Mouse (Mus musculus) CH12.LX (cell line): ENCODE measurements at regions not wholly inside any gene's neighbourhood (a gene's known extent, or its start where the extent isn't known, plus 50 kb on each side); places are given as distances from the start of the nearest gene placed in this dataset.

Source experiments
- DNase-seq: peaks from one replicate; pipeline ENCODE4 v3.0.0-alpha.2; 2013; ENCODE audit errors: extremely low read depth
- H3K27ac ChIP-seq: 2 replicates; pipeline ENCODE4 v1.5.1; 2012; ENCODE audit warnings: low read depth, mild to moderate bottlenecking, control low read depth, moderate library complexity; ENCODE audit not compliant: insufficient read depth
- H3K27me3 ChIP-seq: replicated peaks from 2 replicates; pipeline ENCODE3; 2012; ENCODE audit warnings: inconsistent platforms
- H3K36me3 ChIP-seq, 2 experiments: replicated peaks in 1 of 2; 2 replicates each; pipeline versions ENCODE3 to v1.6.1; 2012; ENCODE audit warnings: inconsistent platforms in 1 of 2, low read length in 1 of 2, mild to moderate bottlenecking in 1 of 2, mixed read lengths in 1 of 2, moderate library complexity in 1 of 2; ENCODE audit not compliant: control insufficient read depth in 1 of 2, insufficient read depth in 1 of 2
- H3K4me1 ChIP-seq, 2 experiments: 2 replicates each; pipeline ENCODE4 v1.6.1; 2012; ENCODE audit warnings: inconsistent platforms in 1 of 2, moderate library complexity in 1 of 2; ENCODE audit not compliant: insufficient read depth in 2 of 2, control insufficient read depth in 1 of 2
- H3K4me2 ChIP-seq: 2 replicates; pipeline ENCODE4 v1.6.1; 2012; ENCODE audit warnings: low read depth, mild to moderate bottlenecking, control low read depth; ENCODE audit not compliant: poor library complexity, insufficient read depth, severe bottlenecking
- H3K4me3 ChIP-seq, 3 experiments: fragments of 150-350 bp in 1 of 3; sonication (generic) in 1 of 3; replicated peaks in 1 of 3; 2 replicates each; pipeline versions ENCODE3 to v1.5.1; 2011 to 2012; ENCODE audit warnings: low read depth in 2 of 3, low read length in 2 of 3, mild to moderate bottlenecking in 2 of 3, moderate library complexity in 2 of 3, control low read depth in 1 of 3, improper control_type of control experiment in 1 of 3, inconsistent platforms in 1 of 3, mixed read lengths in 1 of 3; ENCODE audit not compliant: poor library complexity in 1 of 3
- H3K79me2 ChIP-seq: replicated peaks from 2 replicates; pipeline ENCODE4 v1.6.1; 2012; ENCODE audit warnings: mild to moderate bottlenecking, moderate library complexity; ENCODE audit not compliant: control insufficient read depth, poor library complexity, insufficient read depth, severe bottlenecking; ENCODE audit errors: extremely low read depth
- H3K9ac ChIP-seq: 2 replicates; pipeline ENCODE4 v1.6.1; 2012; ENCODE audit warnings: low read depth, mild to moderate bottlenecking, control low read depth, moderate library complexity; ENCODE audit not compliant: insufficient read depth
- H3K9me3 ChIP-seq: replicated peaks from 2 replicates; pipeline ENCODE3; 2012; ENCODE audit warnings: low read length, inconsistent platforms, mixed read lengths
- BHLHE40 ChIP-seq: IDR thresholded peaks from 2 replicates; pipeline ENCODE4 v1.6.1; 2011; ENCODE audit warnings: mild to moderate bottlenecking, low read depth, low read length, improper control_type of control experiment
- CHD1 ChIP-seq: IDR thresholded peaks from 2 replicates; pipeline ENCODE4 v1.6.1; 2012; ENCODE audit warnings: low read depth, low read length, improper control_type of control experiment, inconsistent platforms
- CTCF ChIP-seq, 2 experiments: IDR thresholded peaks in 1 of 2; conservative IDR thresholded peaks in 1 of 2; 2 replicates each; pipeline ENCODE4 v1.5.1; 2011 to 2012; ENCODE audit warnings: low read depth in 2 of 2, low read length in 2 of 2, improper control_type of control experiment in 1 of 2, inconsistent platforms in 1 of 2, mild to moderate bottlenecking in 1 of 2, moderate library complexity in 1 of 2
- ETS1 ChIP-seq: conservative IDR thresholded peaks from 2 replicates; pipeline ENCODE4 v1.6.1; 2012; ENCODE audit warnings: low read depth, mild to moderate bottlenecking, inconsistent platforms, low read length, improper control_type of control experiment, moderate library complexity
- GABPA ChIP-seq: IDR thresholded peaks from 2 replicates; pipeline ENCODE4 v1.6.1; 2012; ENCODE audit warnings: low read depth, low read length, improper control_type of control experiment, inconsistent platforms; ENCODE audit not compliant: insufficient replicate concordance
- JUN ChIP-seq: IDR thresholded peaks from 2 replicates; pipeline ENCODE4 v1.6.1; 2011; ENCODE audit warnings: low read depth, mild to moderate bottlenecking, low read length, improper control_type of control experiment, moderate library complexity; ENCODE audit not compliant: insufficient read depth
- JUND ChIP-seq: conservative IDR thresholded peaks from 2 replicates; pipeline ENCODE4 v1.6.1; 2011; ENCODE audit warnings: low read depth, low read length, improper control_type of control experiment
- KAT2A ChIP-seq: IDR thresholded peaks from 2 replicates; pipeline ENCODE4 v1.6.1; 2012; ENCODE audit warnings: low read length, improper control_type of control experiment, inconsistent platforms; ENCODE audit not compliant: insufficient replicate concordance
- MAX ChIP-seq: IDR thresholded peaks from 2 replicates; pipeline ENCODE4 v1.6.1; 2011; ENCODE audit warnings: low read length, improper control_type of control experiment
- MAZ ChIP-seq: IDR thresholded peaks from 2 replicates; pipeline ENCODE4 v1.6.1; 2012; ENCODE audit warnings: low read depth, mild to moderate bottlenecking, inconsistent platforms, low read length, improper control_type of control experiment, moderate library complexity
- MEF2A ChIP-seq: IDR thresholded peaks from 2 replicates; pipeline ENCODE4 v1.6.1; 2014; ENCODE audit warnings: low read depth, mild to moderate bottlenecking, inconsistent platforms, low read length, improper control_type of control experiment, borderline replicate concordance
- MXI1 ChIP-seq: IDR thresholded peaks from 2 replicates; pipeline ENCODE4 v1.6.1; 2011; ENCODE audit warnings: mild to moderate bottlenecking, low read depth, low read length, improper control_type of control experiment
- NELFE ChIP-seq: IDR thresholded peaks from 2 replicates; pipeline ENCODE4 v1.6.1; 2011; ENCODE audit warnings: low read depth, low read length, improper control_type of control experiment
- NRF1 ChIP-seq: IDR thresholded peaks from 2 replicates; pipeline ENCODE4 v1.6.1; 2014; ENCODE audit warnings: low read depth, mild to moderate bottlenecking, inconsistent platforms, low read length, improper control_type of control experiment, moderate library complexity
- RAD21 ChIP-seq: IDR thresholded peaks from 2 replicates; pipeline ENCODE4 v1.6.1; 2011; ENCODE audit warnings: low read depth, mild to moderate bottlenecking, low read length, improper control_type of control experiment, moderate library complexity
- RCOR1 ChIP-seq: conservative IDR thresholded peaks from 2 replicates; pipeline ENCODE4 v1.6.1; 2012; ENCODE audit warnings: low read depth, mild to moderate bottlenecking, inconsistent platforms, low read length, improper control_type of control experiment
- SIN3A ChIP-seq: IDR thresholded peaks from 2 replicates; pipeline ENCODE4 v1.6.1; 2012; ENCODE audit warnings: low read length, improper control_type of control experiment, inconsistent platforms
- SMC3 ChIP-seq: IDR thresholded peaks from 2 replicates; pipeline ENCODE4 v1.6.1; 2011; ENCODE audit warnings: low read depth, low read length, improper control_type of control experiment
- TBP ChIP-seq: conservative IDR thresholded peaks from 2 replicates; pipeline ENCODE4 v1.6.1; 2011; ENCODE audit warnings: low read depth, low read length, improper control_type of control experiment
- TCF12 ChIP-seq: IDR thresholded peaks from 2 replicates; pipeline ENCODE4 v1.6.1; 2014; ENCODE audit warnings: low read depth, mild to moderate bottlenecking, inconsistent platforms, low read length, improper control_type of control experiment
- UBTF ChIP-seq: IDR thresholded peaks from 2 replicates; pipeline ENCODE4 v1.6.1; 2012; ENCODE audit warnings: low read depth, mild to moderate bottlenecking, inconsistent platforms, low read length, improper control_type of control experiment, moderate library complexity
- USF1 ChIP-seq: IDR thresholded peaks from 2 replicates; pipeline ENCODE4 v1.6.1; 2014; ENCODE audit warnings: low read depth, mild to moderate bottlenecking, inconsistent platforms, low read length, improper control_type of control experiment
- ZC3H11A ChIP-seq: IDR thresholded peaks from 2 replicates; pipeline ENCODE4 v1.6.1; 2012; ENCODE audit warnings: low read depth, mild to moderate bottlenecking, inconsistent platforms, low read length, improper control_type of control experiment
- ZMIZ1 ChIP-seq: IDR thresholded peaks from 2 replicates; pipeline ENCODE4 v1.6.1; 2012; ENCODE audit warnings: low read depth, mild to moderate bottlenecking, inconsistent platforms, low read length, improper control_type of control experiment
- ZNF384 ChIP-seq: IDR thresholded peaks from 2 replicates; pipeline ENCODE4 v1.6.1; 2012; ENCODE audit warnings: low read depth, low read length, improper control_type of control experiment, inconsistent platforms
- dilution Hi-C: fragments of 300-500 bp; cut with MboI; formaldehyde crosslinking; loops from 2 replicates; pipeline ENCODE4 v1.14.3; 2020; ENCODE audit warnings: low sequenced_read_pairs; ENCODE audit not compliant: extremely low pct_unique_long_range_greater_than_20kb, extremely low pct_ligation_motif_present
- in situ Hi-C: fragments of 300-500 bp; cut with MboI; formaldehyde crosslinking; loops from 3 replicates; pipeline ENCODE4 v1.14.3; 2019; ENCODE audit warnings: low sequenced_read_pairs, low pct_ligation_motif_present, low pct_unique_long_range_greater_than_20kb, mixed read lengths

DNA sequence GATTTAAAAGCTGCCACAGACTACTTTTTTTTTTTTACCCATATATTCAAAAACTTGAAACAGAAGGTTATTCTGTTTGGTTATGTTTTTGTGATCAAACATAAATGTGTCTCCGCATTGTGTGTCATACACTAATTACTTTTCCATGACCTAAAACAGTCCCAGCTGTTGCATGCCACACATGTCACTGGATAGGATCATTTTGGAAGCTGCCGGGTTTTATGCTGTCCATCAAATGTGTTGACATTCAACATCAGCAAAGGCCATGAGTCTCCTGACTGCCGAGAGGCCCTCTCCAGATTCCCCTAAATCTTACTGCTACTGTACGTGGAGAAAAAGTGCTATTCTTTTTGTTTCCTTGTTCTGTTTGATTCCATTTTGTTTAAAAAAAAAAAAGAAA, 99.4 kb upstream of the Nek7 start:
- DNase-seq = no peak
- dilution Hi-C loops = no loop called here

DNA sequence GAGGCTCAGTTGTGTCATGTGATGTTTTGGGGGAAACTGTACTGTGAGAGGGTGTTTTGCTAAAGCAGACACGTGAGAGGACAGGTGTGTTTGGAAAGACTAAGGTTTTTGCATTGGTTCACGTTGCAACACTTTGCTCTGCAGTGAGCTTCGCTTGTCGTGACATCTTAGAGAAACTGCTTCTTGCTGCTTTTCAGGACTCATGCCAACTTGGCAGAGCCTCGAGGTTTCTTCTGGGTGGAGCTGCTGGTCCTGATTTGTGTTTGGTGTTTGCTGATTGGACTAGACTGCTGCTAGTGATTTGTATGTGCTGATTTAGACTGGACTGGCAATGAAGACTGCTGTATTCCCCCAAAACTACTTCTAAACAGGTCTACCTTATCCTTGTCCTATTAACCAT, 97.0 kb upstream of the Nek7 start:
- Histone ChIP-seq H3K79me2 (no peaks in the 10 kb centered on the region), H3K4me2 (no peak overlapping the region), H3K27me3 (no peaks in the 10 kb centered on the region), H3K9ac (no peak overlapping the region), H3K4me3 (no peak overlapping the region), H3K9me3 (no peaks in the 10 kb centered on the region), H3K36me3 (no peaks in the 10 kb centered on the region), H3K27ac (no peak overlapping the region), H3K4me1 (no peaks in the 10 kb centered on the region)
- no peak for DNase-seq
- in situ Hi-C loops = no loop called here
- TF ChIP-seq ZMIZ1 (no peak), CTCF (conservative IDR thresholded peaks at IDR 0.05 in 1 of 2, IDR thresholded peaks at IDR 0.05 in 1 of 2; ENCODE audit: low read depth in 2 of 2, low read length in 2 of 2) (no peak), JUN (no peak), USF1 (no peak), MAZ (no peak), JUND (no peak), SMC3 (no peak), RAD21 (no peak), RCOR1 (no peak), KAT2A (no peak)
- dilution Hi-C loops = no loop called here

More for the DNA sequence above, 99.4 kb upstream of the Nek7 start:
- Histone ChIP-seq H3K27ac (no peak overlapping the region), H3K4me1 (no peaks in the 10 kb centered on the region), H3K4me3 (no peak overlapping the region), H3K9ac (no peak overlapping the region), H3K79me2 (no peaks in the 10 kb centered on the region), H3K27me3 (no peaks in the 10 kb centered on the region), H3K9me3 (no peaks in the 10 kb centered on the region), H3K36me3 (no peaks in the 10 kb centered on the region), H3K4me2 (no peak overlapping the region)
- TF ChIP-seq NELFE (no peak), KAT2A (no peak), ZMIZ1 (no peak), UBTF (no peak), RCOR1 (no peak), NRF1 (no peak)
- in situ Hi-C loops = no loop called here

DNA sequence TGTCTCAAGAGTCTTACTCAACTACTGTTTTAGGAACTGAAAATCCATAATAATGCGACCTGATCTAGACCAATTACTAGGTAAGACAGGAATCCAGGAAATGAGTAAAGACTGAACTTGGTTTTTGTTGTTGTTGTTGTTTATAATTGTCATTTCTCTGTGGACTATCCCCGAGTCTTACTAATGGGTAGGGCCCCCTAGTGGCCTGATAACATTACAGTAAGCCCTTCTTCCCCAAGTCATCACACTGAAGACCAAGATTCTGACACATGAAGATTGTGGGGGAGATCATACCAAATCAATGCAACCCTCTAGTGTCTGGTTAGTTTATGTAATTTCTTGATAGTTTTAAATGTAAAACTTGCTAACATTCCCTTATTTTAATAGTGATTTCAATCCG, 95.2 kb upstream of the Nek7 start:
- no peaks in the 10 kb centered on the region for H3K9me3 ChIP-seq
- H3K9ac ChIP-seq = no peak overlapping the region
- H3K4me1 ChIP-seq = no peaks in the 10 kb centered on the region
- H3K27ac ChIP-seq = no peak overlapping the region
- no peak overlapping the region for H3K4me3 ChIP-seq
- in situ Hi-C loops = no loop called here
- H3K79me2 ChIP-seq = no peaks in the 10 kb centered on the region
- H3K27me3 ChIP-seq = no peaks in the 10 kb centered on the region
- peak; percentile 23 for DNase-seq
- dilution Hi-C loops = no loop called here
- H3K4me2 ChIP-seq = no peak overlapping the region; the same call in 1 of the 2 replicates
- H3K36me3 ChIP-seq = no peaks in the 10 kb centered on the region
- TF ChIP-seq SIN3A (no peak), SMC3 (peak; percentile 60), MEF2A (no peak), NRF1 (no peak), ZC3H11A (no peak), MXI1 (no peak), CTCF (conservative IDR thresholded peaks at IDR 0.05 in 1 of 2, IDR thresholded peaks at IDR 0.05 in 1 of 2; ENCODE audit: low read depth in 2 of 2, low read length in 2 of 2) (peak in 1 of 2 experiments; percentile 65; a peak in 3 of 4 replicates), CHD1 (no peak), UBTF (no peak), RAD21 (peak; percentile 41), RCOR1 (no peak), USF1 (no peak), GABPA (no peak), MAX (no peak), TBP (no peak), BHLHE40 (no peak), TCF12 (no peak), ETS1 (no peak), ZNF384 (no peak), MAZ (no peak)
